Mouse (Mus musculus): Measurements from ENCODE around the gene Gstt2.

The Gstt2 gene

GRCm38 (mm10) chr10:75827668-75828360 lies 9.4 kb downstream of the Gstt2 start:
- no peak for DNase-seq (ENCODE audit: low read depth, low spot score)

- DNase-seq (ENCODE audit: low read depth, low spot score), result no peak
Observed at GRCm38 (mm10) chr10:75824530-75824929, 12.7 kb downstream of the Gstt2 start.

- DNase-seq (ENCODE audit: low read depth, low spot score), result no peak
Observed at GRCm38 (mm10) chr10:75823782-75824181, 13.4 kb downstream of the Gstt2 start.

- DNase-seq (ENCODE audit: low read depth, low spot score), result no peak
Observed at GRCm38 (mm10) chr10:75822443-75822842, 14.8 kb downstream of the Gstt2 start, which contains the start of gene Gstt4. Gstt4 (minus strand) TSS chr10:75822543.

- DNase-seq (ENCODE audit: low read depth, low spot score), result no peak
Observed at GRCm38 (mm10) chr10:75819882-75820281, 17.3 kb downstream of the Gstt2 start.

- DNase-seq (ENCODE audit: low read depth, low spot score), result no peak
Observed at GRCm38 (mm10) chr10:75818641-75819040, 18.6 kb downstream of the Gstt2 start.

- no peak for DNase-seq (ENCODE audit: low read depth, low spot score)
Observed at GRCm38 (mm10) chr10:75804217-75804616, 33.0 kb downstream of the Gstt2 start.

- DNase-seq (ENCODE audit: low read depth, low spot score), result peak; percentile 14
Observed at GRCm38 (mm10) chr10:75798176-75798696, 39.0 kb downstream of the Gstt2 start, which contains the start of gene Gstt1. Gstt1 (minus strand) TSS chr10:75798584.

- DNase-seq (ENCODE audit: low read depth, low spot score), result peak; percentile 34
Observed at GRCm38 (mm10) chr10:75797619-75798175, 39.5 kb downstream of the Gstt2 start.

GRCm38 (mm10) chr10:75796731-75797516 lies 40.3 kb downstream of the Gstt2 start:
- no peak for DNase-seq (ENCODE audit: low read depth, low spot score)

GRCm38 (mm10) chr10:75794880-75795279 lies 42.3 kb downstream of the Gstt2 start:
- no peak for DNase-seq (ENCODE audit: low read depth, low spot score)

GRCm38 (mm10) chr10:75790773-75791172 lies 46.5 kb downstream of the Gstt2 start:
- DNase-seq (ENCODE audit: low read depth, low spot score), result peak; percentile 39

GRCm38 (mm10) chr10:75789841-75790240 lies 47.4 kb downstream of the Gstt2 start:
- DNase-seq (ENCODE audit: low read depth, low spot score), result no peak

- no peak for DNase-seq (ENCODE audit: low read depth, low spot score)
Observed at GRCm38 (mm10) chr10:75789081-75789735, 48.0 kb downstream of the Gstt2 start.

- no peak for DNase-seq (ENCODE audit: low read depth, low spot score)
Observed at GRCm38 (mm10) chr10:75788277-75788676, 48.9 kb downstream of the Gstt2 start.

- DNase-seq (ENCODE audit: low read depth, low spot score), result no peak
Observed at GRCm38 (mm10) chr10:75785442-75785841, 51.8 kb downstream of the Gstt2 start.
